Mouse (Mus musculus) C2C12 (cell line): ENCODE results near the gene Sox13.
"Not testable (repeated sequence)": the region's sequence is repeated elsewhere in the genome, so short reads cannot be mapped to it uniquely, and the experiment has no call there.

Experiments used
- CEBPB ChIP-seq: IDR thresholded peaks from one replicate; pipeline ENCODE4 v1.6.1; 2011; ENCODE audit warnings: low read depth, mild to moderate bottlenecking, control low read depth, moderate library complexity
- CTCF ChIP-seq: IDR thresholded peaks from one replicate; pipeline ENCODE4 v1.5.1; 2011; ENCODE audit not compliant: control insufficient read depth, insufficient read depth, insufficient read length
- FOSL1 ChIP-seq: IDR thresholded peaks from one replicate; pipeline ENCODE4 v1.8.0; 2011; ENCODE audit warnings: mild to moderate bottlenecking, low read length; ENCODE audit not compliant: poor library complexity, insufficient read depth, severe bottlenecking

- TF ChIP-seq CTCF, FOSL1, CEBPB: not testable (repeated sequence)
These were observed 83.8 kb downstream of the Sox13 start for GRCm38 (mm10) chr1:133340403-133340802.
